Comparison of ENCODE assay signal across 23 mouse cellular contexts in the genomic region with DNA sequence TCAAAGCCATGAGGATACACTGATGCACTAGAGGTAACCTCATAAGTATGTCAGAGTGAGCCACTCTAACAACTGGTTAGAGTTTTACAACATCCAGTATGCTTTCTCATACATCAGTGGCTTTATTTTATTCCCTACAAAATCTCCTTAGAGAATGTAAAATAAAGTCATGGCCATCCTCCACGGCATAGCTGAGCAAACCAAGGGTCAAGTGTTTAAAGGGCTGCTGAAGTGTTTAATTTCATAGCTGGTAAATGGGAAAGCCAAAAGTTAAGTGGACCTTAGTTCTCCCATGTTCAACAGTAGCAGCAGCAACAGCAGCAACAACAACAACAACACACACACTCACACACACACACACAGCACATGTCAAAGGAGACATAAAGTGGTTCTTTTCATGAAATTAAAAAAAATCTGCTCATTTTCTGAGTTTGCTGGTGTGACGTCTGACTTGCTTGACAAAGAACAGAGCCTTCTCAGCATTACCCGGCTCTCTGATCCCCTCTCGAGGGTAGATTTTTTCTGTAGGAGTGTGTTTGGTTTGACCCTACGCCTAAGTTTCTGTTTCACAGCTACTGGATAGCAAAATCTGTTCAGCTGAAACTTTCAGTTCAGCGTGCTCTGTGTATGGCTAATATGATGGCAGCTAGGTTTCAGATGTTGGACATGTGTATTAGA.
DNase-seq lines count a peak whose midpoint lies in the region; ATAC-seq and TF ChIP-seq lines count a peak whose summit lies in the region.
"Had no signal": no experiment of that assay in that cellular context is flagged by ENCODE, and none has a peak within 500 bp of the region (broad histone marks: within the 10 kb centered on the region; RNA-seq: fewer than 3 reads in every experiment).

No protein-coding gene starts in this region.

- no peak overlapping the region for H3K4me3 ChIP-seq in heart, embryonic 13.5 days
- H3K4me3 ChIP-seq in lung, postnatal 0 days (ENCODE audit: low read depth, low read length), result no peak overlapping the region
- H3K4me3 ChIP-seq: forebrain, embryonic 10.5 days; hindbrain, embryonic 15.5 days; limb, embryonic 15.5 days; midbrain, embryonic 12.5 days had no signal

- intact Hi-C loops in heart, postnatal 14 days (cut with DNase I), result no loop called here

- H3K9ac ChIP-seq in heart, embryonic 13.5 days, result no peak overlapping the region
- H3K9ac ChIP-seq in lung, postnatal 0 days (replicated peaks; ENCODE audit: low read depth), result no peak overlapping the region
- H3K9ac ChIP-seq: forebrain, postnatal 0 days; hindbrain, embryonic 15.5 days; limb, embryonic 15.5 days; liver, embryonic 14.5 days; midbrain, embryonic 12.5 days had no signal

- no peak for TF ChIP-seq EP300 in lung, postnatal 0 days (IDR thresholded peaks at IDR 0.05)

- no peak for DNase-seq in heart, postnatal 14 days
- DNase-seq in lung, postnatal 0 days (ENCODE audit: low spot score), result peak; percentile 38
- DNase-seq in lung, postnatal 4 days, result no peak
- DNase-seq in forelimb bud, embryonic 11.5 days (ENCODE audit: low read depth, low spot score), result peak; percentile 40
- DNase-seq in right cerebral cortex, postnatal 10 days (ENCODE audit: low spot score in 2 of 2), result no peak
- no peak for DNase-seq in adrenal gland, postnatal 25 days
- DNase-seq: cerebellum, adult 11 months; cerebellum, adult 9-11 months; forebrain, postnatal 0 days; gastrocnemius, postnatal 36 days; kidney, adult 9 months; kidney, postnatal 36 days; right cerebral cortex, postnatal 14 days; thymus, adult 2 months; thymus, postnatal 4 days had no signal

- 37% methylated on average over 6 of the region's 6 CpGs for WGBS in heart, embryonic 13.5 days
- WGBS in lung, postnatal 0 days, result 50% methylated on average over 6 of the region's 6 CpGs

- ATAC-seq in heart, embryonic 13.5 days (ENCODE audit: extremely low read depth, insufficient number of reproducible peaks, low FRiP score, low TSS enrichment), result no peak
- peak; percentile 55 for ATAC-seq in lung, postnatal 0 days
- ATAC-seq: CD4-positive, CD25-positive, alpha-beta regulatory T cell, adult 4 months; forebrain, postnatal 0 days had no signal

- H3K27ac ChIP-seq in heart, embryonic 13.5 days (replicated peaks), result no peak overlapping the region
- no peak overlapping the region for H3K27ac ChIP-seq in lung, postnatal 0 days (ENCODE audit: low read length)
- H3K27ac ChIP-seq: forebrain, embryonic 10.5 days; hindbrain, embryonic 15.5 days; limb, embryonic 15.5 days; liver, embryonic 14.5 days; midbrain, embryonic 12.5 days; stomach, postnatal 0 days had no signal

- no peaks in the 10 kb centered on the region for H3K27me3 ChIP-seq in heart, embryonic 13.5 days (replicated peaks)
- H3K27me3 ChIP-seq in lung, postnatal 0 days (replicated peaks; ENCODE audit: insufficient read depth, low read length), result no peaks in the 10 kb centered on the region
- H3K27me3 ChIP-seq: hindbrain, embryonic 15.5 days; limb, embryonic 15.5 days; midbrain, embryonic 12.5 days had no signal

- no peaks in the 10 kb centered on the region for H3K9me3 ChIP-seq in heart, embryonic 13.5 days
- H3K9me3 ChIP-seq in lung, postnatal 0 days (ENCODE audit: low read length), result no peaks in the 10 kb centered on the region
- H3K9me3 ChIP-seq: forebrain, embryonic 10.5 days; hindbrain, embryonic 15.5 days; limb, embryonic 15.5 days; midbrain, embryonic 12.5 days had no signal

- peaks cover 4% of the 10 kb centered on the region; the same call in 1 of the 2 replicates for H3K4me1 ChIP-seq in heart, embryonic 13.5 days
- no peaks in the 10 kb centered on the region for H3K4me1 ChIP-seq in lung, postnatal 0 days (ENCODE audit: insufficient read depth, low read depth, low read length)
- H3K4me1 ChIP-seq: forebrain, embryonic 10.5 days; hindbrain, embryonic 15.5 days; midbrain, embryonic 12.5 days had no signal

- TF ChIP-seq CTCF in lung, postnatal 0 days (IDR thresholded peaks at IDR 0.05), result no peak

- H3K4me2 ChIP-seq in heart, embryonic 13.5 days, result peak overlapping the region; percentile 26; the same call in 1 of the 2 replicates
- H3K4me2 ChIP-seq in lung, postnatal 0 days (replicated peaks; ENCODE audit: low read depth, low read length), result no peak overlapping the region; the same call in 1 of the 2 replicates
- H3K4me2 ChIP-seq: hindbrain, embryonic 15.5 days; limb, embryonic 15.5 days; midbrain, embryonic 12.5 days had no signal

- H3K36me3 ChIP-seq in heart, embryonic 13.5 days, result no peaks in the 10 kb centered on the region
- H3K36me3 ChIP-seq in lung, postnatal 0 days (ENCODE audit: insufficient read depth, low read length), result no peaks in the 10 kb centered on the region
- H3K36me3 ChIP-seq: forebrain, embryonic 10.5 days; hindbrain, embryonic 15.5 days; limb, embryonic 15.5 days; midbrain, embryonic 12.5 days had no signal

Comparison
In these comparisons a context has a peak if more than half of its experiments do, and no peak if none do; other contexts are left out.
1. DNase-seq: peak in lung, postnatal 0 days (single experiment) and forelimb bud, embryonic 11.5 days (single experiment); none in heart, postnatal 14 days (0 of 2), lung, postnatal 4 days (0 of 2), right cerebral cortex, postnatal 10 days (0 of 2) and adrenal gland, postnatal 25 days (single experiment).